Mouse (Mus musculus): ENCODE data around the gene Uqcrc1. TPM values are rescaled to one million over a fixed set of nuclear protein-coding genes. Genes with fewer than 3 reads are reported as not detected.
A peak's percentile ranks its signal among the peaks of the same experiment; 100 is the strongest.

Uqcrc1 gene
- polyA plus RNA-seq, 1 experiment, result 1,190 TPM

DNA sequence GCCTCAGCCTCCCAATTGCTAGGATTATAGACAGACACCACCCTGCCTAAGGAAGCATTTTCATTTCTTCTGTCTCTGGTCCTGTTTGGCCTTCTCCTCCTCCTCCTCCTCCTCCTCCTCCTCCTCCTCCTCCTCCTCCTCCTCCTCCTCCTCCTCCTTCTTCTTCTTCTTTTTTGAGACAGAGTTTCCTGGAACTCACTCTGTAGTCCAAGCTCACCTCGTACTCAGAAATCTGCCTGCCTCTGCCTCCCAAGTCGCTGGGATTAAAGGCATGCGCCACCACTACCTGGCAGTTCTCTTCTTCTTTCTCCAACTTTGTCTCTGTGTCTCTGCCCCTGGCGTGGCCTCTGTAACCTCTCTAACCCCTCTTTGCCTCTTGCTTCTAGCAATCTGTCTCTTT lies 49.3 kb downstream of the Uqcrc1 start, which contains the start of gene Ucn2:
Gene Ucn2, plus strand, starts transcription at position 301 of the 400 bp plus-strand sequence.
- Histone ChIP-seq H3K27ac (ENCODE audit: insufficient read depth, low read depth, low read length) (no peak within 1 kb of the TSS), H3K27me3 (replicated peaks; ENCODE audit: control insufficient read depth, insufficient read depth, low read length) (no peaks in the 10 kb centered on the region), H3K4me3 (ENCODE audit: insufficient read depth, low read depth, low read length) (no peak within 1 kb of the TSS), H3K4me1 (ENCODE audit: control insufficient read depth, insufficient read depth, low read length) (no peaks in the 10 kb centered on the region), H3K36me3 (ENCODE audit: control insufficient read depth, insufficient read depth, low read length) (no peaks in the 10 kb centered on the region)
- whole genome bisulfite sequencing, result 87% methylated on average over 4 of the region's 4 CpGs
- no peak for TF ChIP-seq CTCF (conservative IDR thresholded peaks at IDR 0.05; ENCODE audit: insufficient read depth, insufficient read length, low read depth, low read length)
- no peak for TF ChIP-seq POLR2A (IDR thresholded peaks at IDR 0.05; ENCODE audit: low read depth, low read length)
- no peak for DNase-seq

DNA sequence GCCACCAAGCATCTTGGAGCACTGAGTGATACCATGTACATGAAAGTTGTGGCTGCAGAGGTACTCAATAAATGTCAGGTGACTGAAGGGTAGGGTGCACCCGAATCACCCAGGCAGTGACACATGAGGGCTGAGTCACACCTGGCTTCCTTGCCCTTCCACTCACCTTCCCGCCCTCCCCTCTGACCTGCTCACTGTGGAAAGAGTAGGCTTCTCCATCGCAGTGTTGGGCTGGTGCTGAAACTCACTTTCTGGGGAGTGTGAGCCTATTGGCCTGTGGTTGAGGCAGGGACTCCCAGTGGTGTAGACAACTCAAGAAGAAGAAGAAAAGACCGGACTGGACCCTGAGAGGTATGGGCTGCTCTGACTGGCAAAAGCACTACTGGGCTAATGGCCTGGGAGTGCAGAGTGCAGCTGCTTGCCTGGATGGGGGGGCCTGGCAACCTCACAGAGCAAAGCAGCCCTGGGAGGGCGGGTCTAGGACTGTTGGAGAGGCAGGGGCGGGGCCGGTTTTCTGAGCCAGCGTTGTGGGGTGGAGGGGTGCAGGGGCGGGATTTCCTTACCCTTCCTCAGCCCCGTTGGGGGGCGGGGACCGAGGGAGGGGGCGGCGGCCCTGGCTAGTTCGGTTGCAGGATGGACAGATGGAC lies 51.4 kb downstream of the Uqcrc1 start:
- DNase-seq, result no peak
- 29% methylated on average over 15 of the region's 15 CpGs for WGBS
- H3K4me3 ChIP-seq (ENCODE audit: insufficient read depth, low read depth, low read length), result no peak overlapping the region
- no peaks in the 10 kb centered on the region for H3K36me3 ChIP-seq (ENCODE audit: control insufficient read depth, insufficient read depth, low read length)
- no peak for TF ChIP-seq CTCF (conservative IDR thresholded peaks at IDR 0.05; ENCODE audit: insufficient read depth, insufficient read length, low read depth, low read length)
- no peak for TF ChIP-seq POLR2A (IDR thresholded peaks at IDR 0.05; ENCODE audit: low read depth, low read length)
- no peaks in the 10 kb centered on the region for H3K27me3 ChIP-seq (replicated peaks; ENCODE audit: control insufficient read depth, insufficient read depth, low read length)
- no peaks in the 10 kb centered on the region; the same call in 1 of the 2 replicates for H3K4me1 ChIP-seq (ENCODE audit: control insufficient read depth, insufficient read depth, low read length)
- H3K27ac ChIP-seq (ENCODE audit: insufficient read depth, low read depth, low read length), result no peak overlapping the region

DNA sequence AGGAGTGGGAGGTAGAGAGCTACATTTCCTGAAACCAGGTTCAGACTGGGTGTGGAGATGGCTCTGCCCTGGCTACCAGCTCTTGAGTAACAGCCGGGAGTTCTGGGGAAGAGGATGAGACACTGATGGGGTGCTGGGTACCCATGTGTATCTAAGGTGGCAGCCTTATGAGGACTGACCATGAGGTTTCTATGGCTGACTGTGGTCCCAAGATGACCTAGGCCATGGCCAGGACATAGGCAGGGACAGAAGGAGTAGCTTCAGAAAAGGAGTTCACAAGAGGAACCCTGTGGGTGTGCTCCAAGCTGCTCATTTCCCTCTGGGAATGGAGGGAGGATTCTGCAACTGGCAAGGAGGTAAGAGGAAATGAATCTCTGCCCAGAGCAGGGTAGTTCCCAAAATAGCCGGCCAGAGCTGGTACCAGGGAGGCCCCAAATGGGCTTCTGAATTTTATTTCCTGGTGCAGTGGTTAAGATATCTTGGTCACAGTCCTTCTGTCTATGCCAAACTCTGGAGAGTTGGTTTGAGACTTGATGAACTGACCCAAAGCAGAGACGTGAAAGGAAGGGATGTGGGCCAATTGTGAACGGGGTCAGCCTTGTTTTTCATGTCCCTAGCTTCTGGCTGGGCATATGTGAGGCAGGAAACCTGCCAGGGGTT lies 53.5 kb downstream of the Uqcrc1 start:
- 68% methylated on average over 4 of the region's 4 CpGs for WGBS
- no peak overlapping the region for H3K4me3 ChIP-seq (ENCODE audit: insufficient read depth, low read depth, low read length)
- H3K27ac ChIP-seq (ENCODE audit: insufficient read depth, low read depth, low read length), result 0 out of 2 replicates have a peak overlapping the region, but pooled peaks have one; percentile 4
- no peak for TF ChIP-seq CTCF (conservative IDR thresholded peaks at IDR 0.05; ENCODE audit: insufficient read depth, insufficient read length, low read depth, low read length)
- TF ChIP-seq POLR2A (IDR thresholded peaks at IDR 0.05; ENCODE audit: low read depth, low read length), result no peak
- H3K36me3 ChIP-seq (ENCODE audit: control insufficient read depth, insufficient read depth, low read length), result no peaks in the 10 kb centered on the region
- DNase-seq, result peak; percentile 24
- H3K27me3 ChIP-seq (replicated peaks; ENCODE audit: control insufficient read depth, insufficient read depth, low read length), result no peaks in the 10 kb centered on the region
- H3K4me1 ChIP-seq (ENCODE audit: control insufficient read depth, insufficient read depth, low read length), result no peaks in the 10 kb centered on the region; the same call in 1 of the 2 replicates

DNA sequence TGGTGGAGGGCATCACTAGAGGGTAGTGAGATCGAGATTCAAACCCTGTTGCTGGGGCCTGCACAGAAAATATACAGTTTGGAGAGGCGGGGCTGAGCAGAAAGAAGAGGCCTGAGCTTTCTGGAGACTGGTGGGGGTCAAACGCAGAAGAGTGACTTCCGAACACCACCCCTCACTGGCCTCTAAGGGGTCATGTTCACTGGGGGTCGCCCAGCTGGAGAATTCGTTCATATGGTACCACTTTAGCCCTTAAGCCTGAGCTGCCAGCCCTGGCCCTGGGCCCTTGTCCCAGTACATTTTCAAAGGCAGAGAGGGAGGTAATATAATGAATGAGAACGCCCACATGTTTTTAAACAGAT lies 54.0 kb downstream of the Uqcrc1 start:
- H3K27me3 ChIP-seq (replicated peaks; ENCODE audit: control insufficient read depth, insufficient read depth, low read length), result no peaks in the 10 kb centered on the region
- H3K27ac ChIP-seq (ENCODE audit: insufficient read depth, low read depth, low read length), result 0 out of 2 replicates have a peak overlapping the region, but pooled peaks have one; percentile 4
- DNase-seq, result no peak
- no peak overlapping the region for H3K4me3 ChIP-seq (ENCODE audit: insufficient read depth, low read depth, low read length)
- whole genome bisulfite sequencing, result 74% methylated on average over 7 of the region's 7 CpGs
- TF ChIP-seq CTCF (conservative IDR thresholded peaks at IDR 0.05; ENCODE audit: insufficient read depth, insufficient read length, low read depth, low read length) (no peak), POLR2A (IDR thresholded peaks at IDR 0.05; ENCODE audit: low read depth, low read length) (no peak)
- H3K36me3 ChIP-seq (ENCODE audit: control insufficient read depth, insufficient read depth, low read length), result no peaks in the 10 kb centered on the region
- peaks cover 4% of the 10 kb centered on the region for H3K4me1 ChIP-seq (ENCODE audit: control insufficient read depth, insufficient read depth, low read length)

DNA sequence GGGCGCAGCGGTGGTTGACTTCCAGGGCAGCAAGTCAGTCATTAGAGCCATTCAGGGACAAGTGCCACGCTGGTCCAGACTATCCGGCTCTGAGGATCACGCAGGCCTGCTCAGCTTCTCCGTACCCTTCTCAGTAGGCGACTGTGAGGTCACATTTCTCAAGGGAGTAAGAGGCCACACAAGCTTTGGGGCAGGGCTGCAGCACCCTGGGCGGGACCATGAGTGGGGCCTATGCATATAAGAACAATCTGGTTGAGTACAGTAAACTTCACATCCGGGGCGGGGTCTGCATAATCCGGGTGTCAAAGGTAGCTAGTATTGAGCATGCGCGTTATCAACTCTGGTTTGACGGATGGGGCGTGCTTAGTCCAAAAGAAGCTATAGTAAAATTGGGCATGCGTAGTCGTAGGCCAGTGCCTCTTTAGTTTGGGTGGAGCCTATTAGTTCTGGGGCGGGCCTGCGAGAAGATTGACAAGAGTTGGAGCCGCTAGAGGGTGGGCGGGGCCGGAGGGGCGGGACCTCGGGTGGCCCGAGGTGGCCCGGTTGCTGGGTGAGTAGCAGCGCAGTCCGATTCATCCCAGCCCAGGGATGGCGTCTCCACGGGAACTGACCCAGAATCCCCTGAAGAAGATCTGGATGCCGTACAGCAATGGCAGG lies 55.1 kb downstream of the Uqcrc1 start, which contains the start of gene Pfkfb4:
Gene Pfkfb4, plus strand, starts transcription at position 351 of the 657 bp plus-strand sequence.
- under 1% methylated on average over 31 of the region's 31 CpGs for WGBS
- no peaks in the 10 kb centered on the region for H3K36me3 ChIP-seq (ENCODE audit: control insufficient read depth, insufficient read depth, low read length)
- peak; percentile 100 for DNase-seq
- peak within 1 kb of the TSS; percentile 63 for H3K4me3 ChIP-seq (ENCODE audit: insufficient read depth, low read depth, low read length)
- peak; percentile 83 for TF ChIP-seq POLR2A (IDR thresholded peaks at IDR 0.05; ENCODE audit: low read depth, low read length)
- no peak for TF ChIP-seq CTCF (conservative IDR thresholded peaks at IDR 0.05; ENCODE audit: insufficient read depth, insufficient read length, low read depth, low read length)
- no peaks in the 10 kb centered on the region for H3K27me3 ChIP-seq (replicated peaks; ENCODE audit: control insufficient read depth, insufficient read depth, low read length)
- H3K4me1 ChIP-seq (ENCODE audit: control insufficient read depth, insufficient read depth, low read length), result peaks cover 6% of the 10 kb centered on the region
- H3K27ac ChIP-seq (ENCODE audit: insufficient read depth, low read depth, low read length), result peak within 1 kb of the TSS; percentile 96

DNA sequence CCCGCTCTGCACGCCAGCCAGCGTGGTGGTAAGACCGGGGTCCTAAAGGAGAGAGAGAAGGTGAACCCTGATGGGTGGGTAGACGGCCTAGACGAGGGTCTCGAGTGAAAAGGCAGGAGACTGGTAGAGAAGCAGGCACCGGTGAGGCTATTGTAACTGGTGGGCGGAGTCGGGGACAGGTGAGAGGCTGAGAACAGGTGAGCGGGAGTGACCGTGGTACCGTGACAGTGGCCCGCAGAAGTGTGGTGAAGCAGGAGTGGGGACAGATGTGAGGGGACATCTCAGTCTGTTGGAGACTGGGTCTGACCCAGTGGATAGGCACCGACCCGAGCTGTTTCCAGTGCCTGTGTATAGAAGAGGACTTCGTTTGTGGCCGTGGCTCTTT lies 55.6 kb downstream of the Uqcrc1 start:
- no peak for DNase-seq
- peak overlapping the region; percentile 63 for H3K4me3 ChIP-seq (ENCODE audit: insufficient read depth, low read depth, low read length)
- TF ChIP-seq POLR2A (IDR thresholded peaks at IDR 0.05; ENCODE audit: low read depth, low read length) (no peak), CTCF (conservative IDR thresholded peaks at IDR 0.05; ENCODE audit: insufficient read depth, insufficient read length, low read depth, low read length) (no peak)
- WGBS, result 13% methylated on average over 18 of the region's 18 CpGs
- no peaks in the 10 kb centered on the region for H3K27me3 ChIP-seq (replicated peaks; ENCODE audit: control insufficient read depth, insufficient read depth, low read length)
- H3K27ac ChIP-seq (ENCODE audit: insufficient read depth, low read depth, low read length), result no peak overlapping the region; the same call in 1 of the 2 replicates
- no peaks in the 10 kb centered on the region for H3K36me3 ChIP-seq (ENCODE audit: control insufficient read depth, insufficient read depth, low read length)
- peaks cover 8% of the 10 kb centered on the region for H3K4me1 ChIP-seq (ENCODE audit: control insufficient read depth, insufficient read depth, low read length)

Data from kidney, adult 2 months (tissue).